Mouse (Mus musculus) gastrocnemius, adult 8-10 months (tissue): ENCODE results near the gene Olfr930. TPM values are rescaled to one million over a fixed set of nuclear protein-coding genes. Genes with fewer than 3 reads are reported as not detected.

Experiments
- DNase-seq, 2 experiments: peaks; one replicate each; pipeline ENCODE4 v3.0.0; 2022; ENCODE audit warnings: low spot score in 2 of 2
- total RNA-seq, 4 experiments: library from RNA; stranded (reverse); gene quantifications; 2 replicates each; pipeline ENCODE4 v1.2.4; 2022

Olfr930 gene
- total RNA-seq, result not detected

DNA sequence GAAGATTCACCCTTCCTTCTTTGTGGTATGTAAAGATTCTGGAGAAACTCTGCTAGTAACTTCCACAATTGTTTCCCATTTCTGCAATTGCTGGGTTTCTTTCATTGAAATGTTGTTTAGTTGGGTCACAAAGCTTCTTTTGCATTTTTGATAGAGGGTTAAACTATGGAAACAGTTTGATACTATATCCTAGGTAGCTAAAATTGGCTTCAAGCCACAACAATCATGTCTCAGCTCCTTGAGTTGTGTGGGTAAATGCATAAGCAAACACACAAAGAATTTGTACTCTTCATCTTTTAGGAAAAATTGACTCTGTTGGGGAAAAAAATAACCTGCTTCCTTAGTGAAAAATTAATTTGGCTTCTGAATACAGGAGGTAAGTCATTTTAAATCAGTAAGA is at the start of gene Olfr930:
Gene Olfr930 (plus strand): TSS at position 301 of the 400 bp plus-strand sequence.
- DNase-seq, result no peak

DNA sequence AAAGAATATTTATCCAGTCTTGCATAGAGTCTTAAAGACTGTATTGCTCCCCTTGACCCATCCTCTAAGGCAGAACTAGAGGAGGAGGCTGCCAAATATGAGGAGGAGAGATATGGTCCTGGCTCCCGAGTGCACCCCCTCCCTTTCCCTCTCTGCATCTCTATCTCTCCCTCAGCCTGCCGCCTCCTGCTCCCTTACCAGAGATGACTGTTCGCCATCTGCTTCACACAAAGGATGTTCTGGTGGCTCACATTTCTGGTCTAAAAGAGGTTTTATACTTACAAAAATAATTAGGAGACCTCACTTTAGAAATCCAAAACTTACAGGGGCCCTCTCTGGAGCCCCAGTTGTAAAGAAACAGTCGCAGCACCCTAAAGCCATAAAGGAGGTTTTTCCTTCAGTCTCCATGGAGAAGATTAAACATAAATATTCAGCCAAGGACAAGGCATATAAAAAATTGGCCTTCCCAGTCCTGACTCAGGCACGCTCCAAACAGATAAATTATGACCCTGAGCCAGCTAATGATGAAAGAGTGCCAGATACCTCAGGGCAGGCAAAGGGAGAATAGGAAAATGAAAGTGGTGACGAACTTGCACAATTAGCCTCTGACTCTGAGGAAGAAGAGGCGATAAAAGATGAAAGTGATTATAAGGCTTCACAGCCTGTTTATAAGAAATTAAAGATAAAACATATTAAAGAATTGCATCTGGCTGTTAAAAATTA is 24.0 kb downstream of the Olfr930 start:
- no peak for DNase-seq

DNA sequence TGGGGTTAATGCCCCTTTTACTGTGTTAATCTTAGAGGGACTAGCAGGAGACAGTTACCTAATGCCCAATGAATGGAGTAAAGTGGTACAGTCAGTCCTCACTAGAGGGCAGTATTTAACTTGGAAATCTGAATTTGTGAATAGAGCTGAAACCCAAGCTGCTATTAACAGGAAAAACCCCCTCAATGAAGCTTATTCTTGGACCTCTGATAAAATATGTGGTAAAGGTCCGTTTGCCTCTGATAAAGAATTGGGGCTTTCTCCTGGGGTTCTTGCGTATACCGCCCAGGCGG is 24.5 kb downstream of the Olfr930 start:
- DNase-seq, result no peak

DNA sequence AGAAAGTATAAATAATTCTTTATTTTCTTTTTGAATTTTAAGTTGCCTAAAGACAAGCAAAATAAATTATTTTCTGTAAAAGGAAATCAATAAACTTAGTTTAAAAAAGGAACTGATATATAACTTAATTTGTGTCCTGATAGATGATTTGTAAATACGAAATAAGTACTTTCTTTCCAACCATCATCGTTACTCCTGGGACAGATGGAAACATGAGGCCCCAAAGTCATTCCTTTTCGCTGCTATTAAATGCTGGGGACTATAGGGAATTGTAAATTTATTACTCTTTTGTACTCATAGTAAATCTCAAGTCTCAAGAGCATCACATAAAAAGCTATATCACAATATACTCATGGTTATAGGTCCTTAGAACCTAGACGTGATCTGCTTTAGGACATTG is 42.4 kb downstream of the Olfr930 start, which contains the start of gene Olfr933:
Gene Olfr933 (plus strand): TSS at position 301 of the 400 bp plus-strand sequence.
- no peak for DNase-seq

Other genes with a start within 250 kb of the Olfr930 start
- not detected for gene Olfr919, start 226.1 kb upstream of the Olfr930 start, total RNA-seq
- gene Vwa5a, start 211.5 kb upstream of the Olfr930 start, total RNA-seq, result 10 to 100 TPM; 12.9 to 16.0 (median 14.7) TPM
- gene Olfr920, start 177.5 kb upstream of the Olfr930 start, total RNA-seq, result under 1 TPM in 3 of 4 experiments, not detected in 1; 0.04 to 0.05 (median 0.05) TPM
- gene Olfr921, start 156.7 kb upstream of the Olfr930 start, total RNA-seq, result not detected
- gene Olfr922, start 115.2 kb upstream of the Olfr930 start, total RNA-seq, result not detected
- not detected for gene Olfr923, start 103.3 kb upstream of the Olfr930 start, total RNA-seq
- gene Olfr924, start 85.4 kb upstream of the Olfr930 start, total RNA-seq, result not detected
- gene Olfr26, start 74.7 kb upstream of the Olfr930 start, total RNA-seq, result not detected
- not detected for gene Olfr926, start 52.7 kb upstream of the Olfr930 start, total RNA-seq
- not detected for gene Olfr933, start 42.5 kb downstream of the Olfr930 start, total RNA-seq
- not detected for gene Olfr934, start 58.5 kb downstream of the Olfr930 start, total RNA-seq
- gene Olfr935, start 69.9 kb downstream of the Olfr930 start, total RNA-seq, result not detected
- not detected for gene Olfr146, start 93.6 kb downstream of the Olfr930 start, total RNA-seq
- gene Olfr937, start 135.1 kb downstream of the Olfr930 start, total RNA-seq, result not detected
- not detected for gene Olfr938, start 149.1 kb downstream of the Olfr930 start, total RNA-seq
- not detected for gene Olfr27, start 198.3 kb downstream of the Olfr930 start, total RNA-seq
- not detected for gene Olfr943, start 236.5 kb downstream of the Olfr930 start, total RNA-seq